Mouse (Mus musculus): ENCODE measurements around the gene Mrpl23.
A peak's percentile ranks its signal among the peaks of the same experiment; 100 is the strongest.

The Mrpl23 gene

GRCm38 (mm10) chr7:142532671-142533058, at the start of gene Mrpl23:
Gene Mrpl23 (plus strand): TSS chr7:142532686.
- no peak for DNase-seq (ENCODE audit: inconsistent ontology term)

GRCm38 (mm10) chr7:142483136-142483535, 49.4 kb upstream of the Mrpl23 start:
- DNase-seq (ENCODE audit: inconsistent ontology term): no peak

GRCm38 (mm10) chr7:142484780-142485179, 47.7 kb upstream of the Mrpl23 start:
- DNase-seq (ENCODE audit: inconsistent ontology term): no peak

DNA sequence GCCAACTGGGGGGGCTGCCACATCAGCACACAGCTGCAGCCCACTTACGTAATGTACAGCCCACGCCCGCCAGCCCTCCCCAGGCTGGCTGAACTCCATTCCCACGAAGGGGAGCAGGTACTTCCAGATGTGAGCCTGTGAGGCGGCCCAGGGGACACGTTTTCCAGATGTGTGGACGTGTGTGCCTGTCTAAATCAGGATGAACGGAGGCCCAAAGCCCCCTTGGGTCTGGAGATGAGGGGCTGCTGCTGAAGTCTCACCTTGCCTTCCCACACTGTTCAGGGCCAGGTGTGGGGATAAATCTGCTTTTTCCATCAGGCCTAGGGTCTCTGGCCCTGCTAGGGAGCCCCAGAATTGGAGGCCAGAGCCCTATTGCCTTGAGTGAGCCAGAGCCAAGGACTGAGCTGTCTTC, 45.7 kb upstream of the Mrpl23 start:
- DNase-seq (ENCODE audit: inconsistent ontology term): no peak

DNA sequence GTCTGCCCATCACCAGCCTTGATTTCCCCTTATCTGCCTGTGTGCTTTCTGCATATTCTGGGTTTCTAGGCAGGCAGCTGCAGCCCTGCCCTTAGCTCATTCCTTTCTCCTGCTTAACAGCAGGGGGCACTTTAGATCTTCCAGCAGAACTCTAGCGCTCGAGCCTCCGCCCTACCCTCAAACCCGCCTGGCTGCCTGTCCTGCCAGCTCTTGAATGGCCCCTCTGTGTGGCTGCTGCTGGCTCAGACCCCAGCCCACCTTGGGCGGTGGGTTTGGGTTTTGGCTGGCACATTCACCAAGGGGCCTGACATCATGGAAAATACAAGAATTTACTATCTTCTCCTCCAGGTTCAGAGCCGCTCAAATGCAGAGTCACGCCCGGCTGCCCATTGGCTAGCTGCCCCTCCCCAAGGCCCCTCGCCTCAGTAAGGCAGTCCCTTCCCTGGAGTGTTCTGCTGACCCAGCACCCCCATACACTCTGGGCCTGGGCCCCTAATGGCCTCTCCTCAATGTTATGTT, 45.1 kb upstream of the Mrpl23 start:
- DNase-seq (ENCODE audit: inconsistent ontology term): peak; percentile 65

GRCm38 (mm10) chr7:142488053-142488452, 44.4 kb upstream of the Mrpl23 start:
- no peak for DNase-seq (ENCODE audit: inconsistent ontology term)

- no peak for DNase-seq (ENCODE audit: inconsistent ontology term)
These were observed 39.0 kb upstream of the Mrpl23 start for GRCm38 (mm10) chr7:142493535-142493934.

- DNase-seq (ENCODE audit: inconsistent ontology term): no peak
These were observed 36.3 kb upstream of the Mrpl23 start for GRCm38 (mm10) chr7:142496158-142496557.

- no peak for DNase-seq (ENCODE audit: inconsistent ontology term)
These were observed 35.7 kb upstream of the Mrpl23 start for GRCm38 (mm10) chr7:142496800-142497199.

DNA sequence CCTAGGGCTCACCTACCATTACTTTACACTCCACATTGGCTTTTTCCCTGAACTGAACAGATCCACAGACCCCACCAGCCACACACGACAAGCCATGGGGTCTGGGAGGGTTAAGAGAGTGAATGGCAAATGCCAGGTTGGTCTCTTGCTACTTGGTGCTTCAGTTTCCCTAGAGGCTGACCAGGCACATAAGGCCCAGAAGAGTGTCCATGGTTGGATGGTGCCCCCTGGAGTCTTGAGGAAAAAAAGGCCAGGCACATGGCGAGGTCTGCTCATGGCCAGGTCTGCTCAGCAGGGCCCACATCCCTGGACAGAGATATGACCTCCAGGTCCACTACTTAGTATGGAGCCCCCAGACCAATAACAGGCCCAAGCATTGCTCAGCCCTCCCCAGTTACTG, 34.7 kb upstream of the Mrpl23 start:
- peak; percentile 42 for DNase-seq (ENCODE audit: inconsistent ontology term)

DNA sequence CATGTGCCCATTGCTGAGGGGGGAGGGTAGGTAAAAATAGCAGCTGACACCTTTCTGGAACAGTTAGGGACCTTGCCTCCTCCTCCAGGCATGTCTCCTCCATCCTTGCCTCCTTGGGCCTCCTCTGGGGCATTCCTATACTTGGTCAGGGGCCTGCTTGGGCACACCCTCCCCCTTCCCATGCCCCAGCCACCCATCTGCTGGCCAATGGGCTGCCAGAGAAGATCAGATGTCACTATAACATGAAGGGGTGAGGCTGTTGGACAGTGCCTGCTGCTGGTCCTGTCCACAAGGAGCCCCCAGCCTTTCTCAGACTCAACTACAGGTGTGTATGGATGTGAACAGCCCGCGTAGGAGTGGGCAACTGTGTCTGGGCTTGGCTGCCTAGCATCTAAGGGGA, 33.9 kb upstream of the Mrpl23 start, which contains the start of gene Tnnt3:
Gene Tnnt3, plus strand, starts transcription at position 262 of the 400 bp plus-strand sequence.
- DNase-seq (ENCODE audit: inconsistent ontology term): no peak

DNA sequence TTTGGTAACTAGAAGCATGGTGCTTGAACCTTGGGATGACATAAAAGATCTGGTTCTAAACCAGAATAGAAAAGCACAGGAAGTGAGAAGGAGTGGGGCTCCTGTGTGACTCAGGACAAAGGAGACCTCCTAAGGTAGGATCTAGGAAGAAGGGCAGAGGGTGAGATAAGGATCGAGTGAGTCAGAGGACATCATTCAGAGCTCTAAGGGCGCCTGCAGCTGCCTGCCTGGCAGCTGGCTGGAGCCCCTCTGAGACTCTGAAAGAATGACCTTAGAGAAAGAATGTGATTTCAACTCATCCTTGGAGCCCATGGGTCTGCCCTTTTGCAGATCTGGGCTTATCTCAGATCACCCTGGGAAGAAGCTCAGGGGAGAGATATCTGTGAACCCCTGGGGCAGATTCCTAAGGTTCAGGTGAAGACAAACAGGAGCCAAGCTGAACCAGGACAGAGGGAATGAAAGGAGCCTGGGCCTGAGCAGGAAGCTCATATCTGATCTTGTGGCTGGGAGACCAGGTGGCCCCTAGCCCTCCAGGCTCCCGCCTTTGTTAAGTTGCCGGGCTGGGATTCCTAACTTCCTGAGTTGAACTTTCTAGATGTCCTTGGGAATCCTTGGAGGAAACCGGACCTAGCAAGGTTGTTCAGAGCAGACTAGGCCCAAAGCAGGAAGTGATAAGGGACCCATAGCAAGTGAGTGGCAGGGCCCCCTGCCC, 33.3 kb upstream of the Mrpl23 start:
- no peak for DNase-seq (ENCODE audit: inconsistent ontology term)

GRCm38 (mm10) chr7:142500032-142500431, 32.5 kb upstream of the Mrpl23 start:
- no peak for DNase-seq (ENCODE audit: inconsistent ontology term)

DNA sequence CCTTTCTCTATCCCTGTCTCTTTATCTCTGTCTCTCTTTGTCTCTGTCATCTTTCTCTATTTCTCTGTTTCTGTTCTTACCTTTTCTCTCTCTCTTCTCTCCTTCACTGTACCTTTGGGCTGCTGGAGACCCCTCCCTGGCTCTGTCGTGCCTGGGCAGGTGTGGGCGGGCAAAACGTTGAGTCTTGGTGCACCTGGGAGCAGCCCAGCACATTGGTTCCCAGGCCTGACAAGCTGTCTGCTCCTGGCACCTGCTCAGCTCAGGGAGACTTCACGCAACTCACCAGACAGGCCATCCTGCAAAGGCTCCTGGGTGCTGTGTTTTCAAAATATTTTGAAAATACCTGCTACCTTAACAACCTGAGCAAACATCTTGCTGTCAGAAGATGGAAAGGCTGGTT, 29.3 kb upstream of the Mrpl23 start:
- DNase-seq (ENCODE audit: inconsistent ontology term): no peak

GRCm38 (mm10) chr7:142505942-142506341, 26.5 kb upstream of the Mrpl23 start:
- DNase-seq (ENCODE audit: inconsistent ontology term): no peak

DNA sequence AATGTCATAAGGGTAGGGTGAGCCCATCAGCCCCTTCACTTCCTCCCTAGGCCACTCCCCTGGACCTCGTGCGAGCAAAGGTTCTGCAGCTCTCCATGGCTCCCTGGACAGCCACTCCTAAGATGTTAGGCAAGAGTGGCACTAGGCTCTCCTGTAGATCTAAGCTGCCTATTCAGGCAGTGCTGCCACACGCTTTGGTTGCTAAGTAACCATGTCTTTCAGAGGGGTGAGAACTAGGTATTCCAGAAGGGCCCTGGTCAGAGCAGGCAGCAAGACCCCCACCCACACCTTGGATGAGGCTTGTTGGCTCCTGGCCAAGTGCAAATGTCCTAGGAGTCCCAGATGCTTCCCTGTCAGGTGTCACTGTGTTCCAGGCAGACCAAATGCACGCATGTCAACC, 26.0 kb upstream of the Mrpl23 start:
- no peak for DNase-seq (ENCODE audit: inconsistent ontology term)

DNA sequence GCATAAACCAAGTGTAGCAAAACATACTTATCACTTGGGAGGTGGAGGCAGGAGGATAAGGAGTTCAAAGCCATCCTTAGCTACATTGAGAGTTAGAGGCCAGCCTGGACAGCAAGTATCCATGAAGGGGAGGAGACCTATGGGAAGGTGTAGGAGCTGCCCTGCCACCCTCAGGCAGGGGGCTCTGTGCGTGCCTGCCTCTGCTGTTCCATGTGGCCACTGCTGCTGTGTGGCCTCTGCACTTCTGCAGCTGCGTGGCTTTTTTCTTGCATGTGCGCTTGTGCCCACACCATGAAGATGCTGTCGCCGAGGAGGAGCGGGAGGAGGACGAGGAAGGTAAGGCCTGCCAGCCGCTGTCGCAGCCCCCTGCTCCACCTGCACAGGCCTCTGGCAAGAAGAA, 25.0 kb upstream of the Mrpl23 start:
- DNase-seq (ENCODE audit: inconsistent ontology term): no peak

DNA sequence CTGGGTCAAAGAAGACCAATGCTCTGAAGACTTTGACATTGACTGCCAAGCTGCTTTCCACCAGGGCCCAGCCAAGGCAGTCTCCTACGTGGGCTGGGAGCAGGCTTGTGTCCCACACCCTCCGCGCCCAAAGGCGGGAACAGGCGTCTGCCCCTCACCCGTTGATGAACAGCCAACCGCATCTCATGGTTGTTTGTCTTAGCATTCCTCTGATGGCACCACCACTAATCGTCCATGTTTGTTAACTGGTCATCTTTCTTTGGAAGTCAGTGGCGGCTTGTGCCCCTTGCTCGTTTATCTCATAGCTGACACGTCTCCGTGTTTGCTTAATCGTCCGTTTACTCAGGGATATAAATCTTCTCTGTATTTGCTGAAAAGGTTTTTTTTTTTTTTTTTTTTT, 23.0 kb upstream of the Mrpl23 start:
- DNase-seq (ENCODE audit: inconsistent ontology term): no peak

- DNase-seq (ENCODE audit: inconsistent ontology term): peak; percentile 20
These were observed 22.3 kb upstream of the Mrpl23 start for GRCm38 (mm10) chr7:142510021-142510777.

DNA sequence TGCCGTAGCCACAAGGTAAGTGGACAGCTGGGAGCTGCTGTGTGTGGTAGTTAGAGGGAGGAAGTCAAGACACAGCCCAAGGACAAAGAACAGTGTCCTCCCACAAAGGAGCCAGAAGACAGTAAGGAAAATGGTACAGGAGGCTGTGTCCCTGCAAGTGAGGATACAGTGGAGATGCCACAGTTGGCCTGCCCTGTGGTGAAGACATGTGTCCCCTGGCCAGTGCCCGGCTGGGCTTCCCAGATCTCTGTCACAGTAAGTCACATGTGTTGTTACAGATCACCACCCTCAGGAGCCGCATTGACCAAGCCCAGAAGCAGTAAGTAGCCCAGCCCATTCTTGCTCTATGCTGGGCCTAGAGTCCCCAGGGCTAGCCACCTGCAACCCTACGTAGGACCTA, 18.4 kb upstream of the Mrpl23 start:
- DNase-seq (ENCODE audit: inconsistent ontology term): no peak

- DNase-seq (ENCODE audit: inconsistent ontology term): no peak
These were observed 16.1 kb upstream of the Mrpl23 start for GRCm38 (mm10) chr7:142516221-142516978.

- DNase-seq (ENCODE audit: inconsistent ontology term): no peak
These were observed 15.0 kb upstream of the Mrpl23 start for GRCm38 (mm10) chr7:142517531-142517930.

Data from Muller cell, postnatal 12 days (primary cell).